Mouse (Mus musculus) spleen, adult 2 months (tissue): ENCODE results near the gene Shb.

Experiments
- CTCF ChIP-seq: fragments of 200-500 bp; IDR thresholded peaks from 2 replicates; pipeline ENCODE4 v1.5.1; 2011; ENCODE audit warnings: mild to moderate bottlenecking, inconsistent platforms; ENCODE audit not compliant: insufficient read depth, insufficient read length, insufficient replicate concordance; ENCODE audit errors: extremely low read depth
- POLR2A ChIP-seq: fragments of 200-500 bp; IDR thresholded peaks from 2 replicates; pipeline ENCODE4 v1.6.1; 2011; ENCODE audit warnings: low read depth, low read length, inconsistent platforms

DNA sequence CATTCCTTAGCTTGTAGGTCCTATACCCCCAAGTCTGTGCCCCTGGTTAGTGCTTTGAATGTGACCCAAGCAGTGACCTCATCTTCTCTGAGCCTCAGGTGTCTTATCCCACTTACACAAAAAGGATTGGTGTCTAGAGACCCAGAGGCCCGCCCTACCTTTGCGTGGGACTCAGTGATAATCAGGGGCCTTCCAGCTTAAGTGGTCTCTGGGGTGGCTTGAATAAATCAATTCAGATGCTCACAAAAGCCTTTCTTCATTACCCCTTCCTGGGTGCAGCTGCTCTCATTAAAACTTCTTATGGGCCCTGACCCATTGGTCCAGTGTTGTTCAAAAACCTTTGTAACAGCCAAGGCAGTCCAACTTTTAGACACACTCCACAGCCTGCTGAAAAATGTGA lies 18.7 kb upstream of the Shb start:
- TF ChIP-seq CTCF, result no peak
- no peak for TF ChIP-seq POLR2A
